8 mouse cellular contexts compared by ENCODE assay signal in the genomic region with DNA sequence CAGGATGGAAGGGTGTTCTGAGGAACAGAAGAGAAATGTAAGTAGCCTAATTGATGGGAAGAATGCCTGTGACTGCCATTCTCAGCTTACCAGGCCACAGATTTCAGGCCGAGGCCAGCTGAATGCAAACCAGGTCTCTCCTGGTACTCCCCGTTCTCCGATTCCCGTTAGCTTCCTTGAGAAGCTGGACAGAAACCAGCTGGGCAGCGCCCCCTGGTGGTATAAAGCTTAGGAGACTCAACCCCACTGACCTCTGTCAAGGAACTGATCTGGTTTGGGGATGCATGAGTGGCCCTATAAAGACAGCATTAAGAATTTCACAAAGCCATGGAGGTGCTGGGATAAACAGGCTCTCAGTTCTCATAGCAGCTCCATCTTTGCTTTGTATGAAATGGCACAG. TPM values are rescaled to one million over a fixed set of nuclear protein-coding genes. Genes with fewer than 3 reads are reported as not detected.
DNase-seq lines count a peak whose midpoint lies in the region; TF ChIP-seq lines count a peak whose summit lies in the region.

No protein-coding gene starts in this region.

- H3K4me1 ChIP-seq in lung, adult 2 months (ENCODE audit: control insufficient read depth, insufficient read depth, low read length) = peaks cover 9% of the 10 kb centered on the region; the same call in 1 of the 2 replicates

- intact Hi-C loops in gastrocnemius, postnatal 14 days (cut with DNase I; ENCODE audit: low total_unique reads) = no loop called here

- peak; percentile 85 for TF ChIP-seq CTCF in lung, adult 2 months (IDR thresholded peaks at IDR 0.05; ENCODE audit: insufficient read depth, low read length)

- WGBS in lung, adult 2 months = 3% methylated on average over 5 of the region's 5 CpGs

- DNase-seq in A20 (ENCODE audit: low read depth, low spot score) (peak; percentile 67), R1 (ENCODE audit: low read depth, low spot score) (peak; percentile 88)
- peak; percentile 91 to 94 for DNase-seq in cerebellum, postnatal 25 days
- DNase-seq in gastrocnemius, postnatal 14 days = peak; percentile 90
- DNase-seq in kidney, postnatal 4 days = peak; percentile 94
- peak; percentile 87 for DNase-seq in lung, adult 2 months
- peak; percentile 81 for DNase-seq in retina, postnatal 7 days (ENCODE audit: low read depth, low spot score)
- DNase-seq in urinary bladder, adult 18-20 months (ENCODE audit: low spot score in 2 of 2) = peak; percentile 66 to 81

- H3K4me3 ChIP-seq in lung, adult 2 months (replicated peaks; ENCODE audit: extremely low read depth, low read depth, low read length) = no peak overlapping the region

- TF ChIP-seq POLR2A in lung, adult 2 months (IDR thresholded peaks at IDR 0.05; ENCODE audit: borderline replicate concordance, extremely low read depth, low read depth, low read length) = no peak

RNA-seq across cellular contexts. Expression of gene Atoh8, which starts 1.7 kb away (rescaled TPM):
- 1 to 10 TPM; 5.3 to 7.1 TPM for total RNA-seq in gastrocnemius, postnatal 14 days (2021)
- 26.4 and 26.7 TPM in 2 replicates for polyA plus RNA-seq in lung, adult 2 months (2012; rRNA removed)
